Mouse (Mus musculus) kidney, postnatal 0 days (tissue): ENCODE measurements at regions not wholly inside any gene's neighbourhood (a gene's known extent, or its start where the extent isn't known, plus 50 kb on each side); places are given as distances from the start of the nearest gene placed in this dataset.

Experiments used
- ATAC-seq: fragments of 200-750 bp; cut with Nextera tagmentation; replicated peaks from 2 replicates; pipeline ENCODE4 v1.8.0; 2017; ENCODE audit warnings: low read depth, moderate number of reproducible peaks, moderate TSS enrichment, moderate library complexity; ENCODE audit not compliant: low FRiP score
- DNase-seq: peaks from one replicate; pipeline ENCODE4 v3.0.0-alpha.2; 2016; ENCODE audit warnings: low spot score
- H3K27ac ChIP-seq: fragments of 300-500 bp; sonication (generic); 2 replicates; pipeline ENCODE4 v1.5.1; 2014; ENCODE audit warnings: mild to moderate bottlenecking
- H3K27me3 ChIP-seq: fragments of 300-500 bp; sonication (generic); 2 replicates; pipeline ENCODE4 v1.6.1; 2014; ENCODE audit warnings: low read length, mixed read lengths; ENCODE audit not compliant: insufficient read depth
- H3K36me3 ChIP-seq: fragments of 300-500 bp; sonication (generic); 2 replicates; pipeline ENCODE4 v1.6.1; 2014; ENCODE audit warnings: low read length, mixed read lengths; ENCODE audit not compliant: insufficient read depth
- H3K4me1 ChIP-seq: fragments of 300-500 bp; sonication (generic); replicated peaks from 2 replicates; pipeline ENCODE4 v1.6.1; 2014; ENCODE audit warnings: antibody characterized with exemption, low read length, mixed read lengths; ENCODE audit not compliant: insufficient read depth
- H3K4me2 ChIP-seq: fragments of 300-500 bp; sonication (generic); 2 replicates; pipeline ENCODE4 v1.6.1; 2014; ENCODE audit warnings: mild to moderate bottlenecking, low read length, moderate library complexity, mixed read lengths
- H3K4me3 ChIP-seq: fragments of 300-500 bp; sonication (generic); replicated peaks from 2 replicates; pipeline ENCODE4 v1.5.1; 2014; ENCODE audit warnings: low read depth, low read length
- H3K9ac ChIP-seq: fragments of 300-500 bp; sonication (generic); 2 replicates; pipeline ENCODE4 v1.6.1; 2014; ENCODE audit warnings: low read depth, low read length
- H3K9me3 ChIP-seq: fragments of 300-500 bp; sonication (generic); replicated peaks from 2 replicates; pipeline ENCODE4 v1.6.1; 2016; ENCODE audit warnings: low read length, inconsistent platforms, mixed read lengths
- CTCF ChIP-seq: IDR thresholded peaks from 2 replicates; pipeline ENCODE4 v1.5.1; 2016; ENCODE audit warnings: antibody characterized with exemption, low read depth, mild to moderate bottlenecking, moderate library complexity
- WGBS: fragments of 180-500 bp; shearing (Covaris S2); extraction: QIAGEN DNeasy Blood & Tissue Kit; methylation state at CpG from one replicate; pipeline ENCODE4 v1.1.7; 2014; 5-methylcytosine and 5-hydroxymethylcytosine counted together

- H3K36me3 ChIP-seq, result no peaks in the 10 kb centered on the region
- H3K27ac ChIP-seq, result no peak overlapping the region
- 88% methylated on average over 4 of the region's 4 CpGs for WGBS
- DNase-seq (no peak), ATAC-seq (no peak)
- TF ChIP-seq CTCF, result no peak
- H3K9me3 ChIP-seq, result no peaks in the 10 kb centered on the region
- no peaks in the 10 kb centered on the region for H3K4me1 ChIP-seq
- H3K27me3 ChIP-seq, result no peaks in the 10 kb centered on the region
- H3K4me2 ChIP-seq, result no peak overlapping the region
- H3K4me3 ChIP-seq, result no peak overlapping the region
- no peak overlapping the region for H3K9ac ChIP-seq
Observed at GRCm38 (mm10) chr7:40220549-40220948, 677.6 kb upstream of the Vstm2b start.

GRCm38 (mm10) chr7:40245188-40245587 is 652.9 kb upstream of the Vstm2b start:
- H3K4me2 ChIP-seq, result no peak overlapping the region

GRCm38 (mm10) chr7:40248521-40248920 is 649.6 kb upstream of the Vstm2b start:
- TF ChIP-seq CTCF, result no peak
- Histone ChIP-seq H3K4me2 (no peak overlapping the region), H3K4me1 (no peaks in the 10 kb centered on the region), H3K27ac (no peak overlapping the region), H3K36me3 (no peaks in the 10 kb centered on the region), H3K4me3 (no peak overlapping the region), H3K9me3 (no peaks in the 10 kb centered on the region), H3K9ac (no peak overlapping the region), H3K27me3 (no peaks in the 10 kb centered on the region)
- ATAC-seq, result no peak
- DNase-seq, result peak; percentile 2
- WGBS, result 66% methylated on average over 2 of the region's 2 CpGs

More at GRCm38 (mm10) chr7:40245188-40245587, 652.9 kb upstream of the Vstm2b start:
- 85% methylated on average over 8 of the region's 8 CpGs for WGBS
- no peak overlapping the region for H3K4me3 ChIP-seq
- no peaks in the 10 kb centered on the region for H3K27me3 ChIP-seq
- no peak overlapping the region for H3K27ac ChIP-seq
- no peaks in the 10 kb centered on the region for H3K9me3 ChIP-seq
- no peaks in the 10 kb centered on the region for H3K36me3 ChIP-seq
- TF ChIP-seq CTCF, result no peak
- no peak overlapping the region for H3K9ac ChIP-seq
- H3K4me1 ChIP-seq, result no peaks in the 10 kb centered on the region
- DNase-seq (no peak), ATAC-seq (no peak)

- TF ChIP-seq CTCF, result no peak
- no peak overlapping the region for H3K9ac ChIP-seq
- H3K4me1 ChIP-seq, result no peaks in the 10 kb centered on the region
- no peak overlapping the region for H3K4me2 ChIP-seq
- H3K4me3 ChIP-seq, result no peak overlapping the region
- ATAC-seq (no peak), DNase-seq (no peak)
- no peaks in the 10 kb centered on the region for H3K27me3 ChIP-seq
- no peaks in the 10 kb centered on the region for H3K9me3 ChIP-seq
- no peak overlapping the region for H3K27ac ChIP-seq
- H3K36me3 ChIP-seq, result no peaks in the 10 kb centered on the region
- 71% methylated on average over 2 of the region's 2 CpGs for WGBS
Observed at GRCm38 (mm10) chr7:40253486-40253885, 644.6 kb upstream of the Vstm2b start.

GRCm38 (mm10) chr7:40257733-40258376 is 640.3 kb upstream of the Vstm2b start:
- H3K27ac ChIP-seq, result no peak overlapping the region
- no peak overlapping the region for H3K9ac ChIP-seq

GRCm38 (mm10) chr7:40258377-40258739 is 639.8 kb upstream of the Vstm2b start:
- Histone ChIP-seq H3K9me3 (no peaks in the 10 kb centered on the region), H3K27ac (no peak overlapping the region), H3K4me2 (no peak overlapping the region), H3K36me3 (no peaks in the 10 kb centered on the region), H3K27me3 (no peaks in the 10 kb centered on the region), H3K4me1 (no peaks in the 10 kb centered on the region), H3K4me3 (no peak overlapping the region), H3K9ac (no peak overlapping the region)
- TF ChIP-seq CTCF, result no peak
- ATAC-seq (no peak), DNase-seq (peak; percentile 74)
- WGBS, result 49% methylated on average over 6 of the region's 6 CpGs

More at GRCm38 (mm10) chr7:40257733-40258376, 640.3 kb upstream of the Vstm2b start:
- Histone ChIP-seq H3K4me2 (no peak overlapping the region), H3K4me1 (no peaks in the 10 kb centered on the region), H3K9me3 (no peaks in the 10 kb centered on the region), H3K27me3 (no peaks in the 10 kb centered on the region), H3K4me3 (no peak overlapping the region), H3K36me3 (no peaks in the 10 kb centered on the region)
- no peak for TF ChIP-seq CTCF
- no peak for DNase-seq
- 74% methylated on average over 1 of the region's 1 CpGs for WGBS
- no peak for ATAC-seq

- Histone ChIP-seq H3K9me3 (no peaks in the 10 kb centered on the region), H3K36me3 (no peaks in the 10 kb centered on the region), H3K9ac (no peak overlapping the region), H3K27ac (no peak overlapping the region), H3K4me3 (no peak overlapping the region), H3K4me2 (no peak overlapping the region), H3K4me1 (no peaks in the 10 kb centered on the region), H3K27me3 (no peaks in the 10 kb centered on the region)
- DNase-seq (peak; percentile 74), ATAC-seq (peak; percentile 40; the same call in 1 of the 2 replicates)
- 13% methylated on average over 2 of the region's 2 CpGs for WGBS
- peak; percentile 89 for TF ChIP-seq CTCF
Observed at GRCm38 (mm10) chr7:40273459-40274072, 624.6 kb upstream of the Vstm2b start.
